Mouse (Mus musculus) embryonic stem cell, embryonic (primary cell): ENCODE data around the gene Elmo3.

ENCODE experiments used
- CTCF ChIA-PET, 4 experiments: fragments of 300-600 bp in 2 of 4; fragments of 350-600 bp in 2 of 4; sonication (Branson Sonifier 250); formaldehyde crosslinking; loops; one replicate each; lab custom pipeline; 2022; ENCODE audit warnings: inconsistent platforms in 2 of 4; lab: Charles Lee
- POLR2A ChIA-PET, 4 experiments: fragments of 300-600 bp in 2 of 4; fragments of 350-600 bp in 2 of 4; sonication (Branson Sonifier 250); formaldehyde crosslinking; loops; one replicate each; lab custom pipeline; 2022; ENCODE audit warnings: antibody characterized with exemption in 4 of 4, inconsistent platforms in 1 of 4; lab: Charles Lee

The Elmo3 gene

DNA sequence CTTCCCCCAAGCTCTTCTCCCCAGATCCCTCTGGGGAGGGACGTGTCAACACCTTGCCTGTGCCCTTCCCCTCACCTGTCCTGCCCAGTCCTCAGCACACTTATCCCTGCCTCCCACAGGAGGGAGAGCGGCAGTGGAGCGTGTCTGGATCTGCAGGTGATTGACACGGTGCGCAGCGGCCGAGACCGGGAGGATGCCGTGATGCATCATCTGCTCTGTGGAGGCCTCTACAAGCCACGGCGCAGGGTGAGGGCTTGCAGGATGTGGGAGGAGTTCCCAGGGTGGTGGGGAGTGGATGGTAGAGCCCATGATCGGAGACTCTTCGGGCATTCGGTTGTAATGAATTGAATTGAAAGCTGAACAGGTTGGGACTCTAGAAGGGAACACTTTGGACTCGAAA lies 53.8 kb downstream of the Elmo3 start:
- ChIA-PET POLR2A (interaction anchor here in 3 of 4 experiments (0.5 to 2.7 kb wide), 9 partner anchors 8 to 769 kb away, joined by 3 to 8 read pairs (median 5); partner anchors contain the start of genes Fhod1 (in 3 of the 3), 4931428F04Rik (in 1 of the 3) and Slc9a5 (in 1 of the 3)), CTCF (interaction anchor here (0.5 to 6.8 kb wide), 24 partner anchors 9 to 156 kb away, joined by 3 to 46 read pairs (median 4); partner anchors contain the start of genes Fhod1 (in 1 of the 4), Plekhg4 (in 1 of the 4), Slc9a5 (in 1 of the 4) and Tppp3 (in 1 of the 4))

DNA sequence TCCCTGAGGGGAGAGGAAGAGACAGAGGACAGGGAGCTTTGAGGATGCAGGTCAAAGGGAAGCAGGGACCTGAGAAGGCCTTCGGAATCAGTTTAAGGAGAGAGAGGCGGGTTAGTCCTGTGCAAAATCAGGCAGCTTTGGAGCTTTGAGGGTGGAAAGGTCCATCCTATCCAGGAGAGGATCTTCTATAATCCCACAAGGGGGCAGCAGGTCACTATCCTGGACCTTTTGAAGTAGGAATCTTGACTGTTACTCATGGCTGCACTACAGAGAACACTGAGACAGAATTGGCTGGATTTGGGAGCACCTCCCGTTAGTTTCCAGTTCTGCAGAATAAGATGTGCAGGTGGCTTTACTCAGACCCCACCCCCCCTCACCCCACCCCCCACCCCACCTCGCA lies 54.2 kb downstream of the Elmo3 start:
- POLR2A ChIA-PET, result interaction anchor here in 2 of 4 experiments (0.6 to 2.7 kb wide), 10 partner anchors 9 to 186 kb away, joined by 3 to 8 read pairs (median 4); partner anchors contain the start of genes Fhod1 (in 2 of the 2), Plekhg4 (in 1 of the 2) and Slc9a5 (in 1 of the 2)
- CTCF ChIA-PET, result interaction anchor here (0.5 to 6.8 kb wide), 24 partner anchors 10 to 156 kb away, joined by 3 to 46 read pairs (median 4); partner anchors contain the start of genes Fhod1 (in 1 of the 4), Plekhg4 (in 1 of the 4), Slc9a5 (in 1 of the 4) and Tppp3 (in 1 of the 4)
